Mouse (Mus musculus): ENCODE measurements around the gene Zfp81. TPM values are rescaled to one million over a fixed set of nuclear protein-coding genes. Genes with fewer than 3 reads are reported as not detected.

The Zfp81 gene
- polyA plus RNA-seq, 1 experiment: 0.78 TPM

Other genes with a start within 250 kb of the Zfp81 start
- gene Morc2b, start 219.2 kb downstream of the Zfp81 start, polyA plus RNA-seq (2012; rRNA removed): not detected in 2 replicates
- not detected in 2 replicates for gene Olfr55, start 190.4 kb downstream of the Zfp81 start, polyA plus RNA-seq (2012; rRNA removed)
- not detected in 2 replicates for gene Olfr239, start 167.6 kb downstream of the Zfp81 start, polyA plus RNA-seq (2012; rRNA removed)
- gene Olfr1564, start 137.2 kb downstream of the Zfp81 start, polyA plus RNA-seq (2012; rRNA removed): not detected in 2 replicates
- gene Zfp955a, start 103.7 kb downstream of the Zfp81 start, polyA plus RNA-seq (2012; rRNA removed): 0.38 and 0.44 TPM in 2 replicates
- gene Olfr63, start 94.2 kb downstream of the Zfp81 start, polyA plus RNA-seq (2012; rRNA removed): not detected in 2 replicates
- 0.86 and 0.92 TPM in 2 replicates for gene Zfp955b, start 69.3 kb downstream of the Zfp81 start, polyA plus RNA-seq (2012; rRNA removed)
- gene Zfp101, start 35.8 kb upstream of the Zfp81 start, polyA plus RNA-seq (2012; rRNA removed): 0.92 and 1.1 TPM in 2 replicates
- 0.06 and 0.09 TPM in 2 replicates for gene Actl9, start 74.0 kb upstream of the Zfp81 start, polyA plus RNA-seq (2012; rRNA removed)
- gene Adamts10, start 165.3 kb upstream of the Zfp81 start, polyA plus RNA-seq (2012; rRNA removed): 97.2 and 110 TPM in 2 replicates
- gene Myo1f, start 196.8 kb upstream of the Zfp81 start, polyA plus RNA-seq (2012; rRNA removed): 24.4 and 28.6 TPM in 2 replicates